Mouse (Mus musculus): Measurements from ENCODE around the gene Scn8a.
A peak's percentile ranks its signal among the peaks of the same experiment; 100 is the strongest.

Scn8a gene

GRCm38 (mm10) chr15:101046039-101046526 is 176.4 kb downstream of the Scn8a start:
- DNase-seq = no peak

DNA sequence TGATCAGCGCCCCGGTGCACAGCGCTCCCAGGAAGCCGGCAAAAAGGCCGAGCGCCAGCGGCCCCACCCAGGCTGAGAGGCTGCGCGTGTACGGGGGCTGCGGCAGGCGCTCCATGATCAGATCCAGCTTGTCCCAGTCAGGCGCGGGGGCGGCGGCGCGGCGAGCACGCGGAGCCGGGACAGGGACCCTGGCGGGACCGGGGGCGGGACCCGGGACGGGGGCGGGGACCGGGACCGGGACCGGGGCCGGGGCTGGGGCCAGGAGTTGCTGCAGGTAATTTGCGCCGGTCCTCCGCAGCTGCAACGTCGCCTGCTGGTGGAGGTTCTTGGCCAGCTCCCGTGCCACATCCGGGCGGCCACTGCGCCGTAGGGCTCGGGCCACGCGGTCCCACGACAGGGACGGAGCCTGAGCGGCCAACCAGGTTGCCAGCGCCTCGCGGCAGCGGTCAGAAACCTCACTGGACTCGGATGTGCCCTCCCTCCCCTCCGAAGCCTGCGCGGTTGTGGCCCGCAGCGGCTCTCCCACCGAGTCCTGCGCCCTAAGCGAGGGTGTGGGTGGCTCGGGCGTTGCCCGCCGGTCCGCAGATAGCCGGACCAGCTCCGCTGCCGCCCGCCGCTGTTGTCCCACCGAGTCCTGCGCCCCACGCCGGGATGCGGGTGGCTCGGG is 177.0 kb downstream of the Scn8a start:
- DNase-seq = peak; percentile 73 to 83

DNA sequence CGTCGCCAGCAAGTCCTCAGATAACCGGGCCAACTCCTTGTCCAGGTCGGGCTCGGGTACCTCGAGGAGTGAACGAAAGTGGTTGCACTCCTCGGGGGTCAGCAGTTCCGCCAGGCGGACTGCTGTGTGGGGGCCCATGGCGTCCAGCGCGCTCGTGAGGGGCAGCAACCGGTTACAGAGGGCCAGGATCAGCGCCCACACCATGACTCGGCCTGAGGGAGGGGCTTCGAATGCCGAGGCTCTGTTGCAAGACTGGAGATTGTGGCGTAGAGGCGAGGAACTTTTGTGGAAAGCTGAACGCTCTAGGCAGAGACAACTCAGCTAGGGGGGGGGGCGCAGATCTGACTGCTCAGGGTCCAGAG is 177.5 kb downstream of the Scn8a start, which contains the start of gene Gm47841:
Gm47841 (minus strand) TSS at position 204 of the 362 bp plus-strand sequence.
- peak; percentile 56 to 73 for DNase-seq

DNA sequence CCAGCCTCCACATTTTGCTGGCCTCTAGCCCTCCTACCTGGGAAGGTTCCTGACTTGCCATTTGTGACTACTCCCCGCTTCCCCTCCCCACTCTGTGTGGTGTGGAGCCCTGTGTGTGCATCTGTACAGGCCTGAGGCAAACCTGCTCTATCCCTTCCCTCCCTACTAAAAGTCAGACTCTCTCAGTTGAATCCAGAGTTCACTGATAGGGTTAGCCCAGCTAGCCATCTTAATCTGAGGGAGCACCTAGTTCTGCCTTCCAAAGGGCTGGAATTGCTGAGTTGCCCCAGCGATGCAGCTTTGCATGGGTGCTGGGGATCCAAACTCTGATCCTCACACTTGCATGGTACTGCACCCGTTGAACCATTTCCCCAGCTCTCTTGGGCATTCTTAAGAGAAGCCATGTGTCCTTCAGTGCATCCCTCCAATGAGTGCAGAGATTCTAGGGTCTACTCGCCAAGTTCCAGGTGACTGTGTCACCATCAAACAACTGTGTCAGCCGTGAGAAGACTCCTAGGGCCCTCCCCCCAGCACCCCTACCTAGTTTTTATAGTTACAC is 178.8 kb downstream of the Scn8a start:
- DNase-seq = no peak

- no peak for DNase-seq
Observed at GRCm38 (mm10) chr15:101051869-101052268, 182.2 kb downstream of the Scn8a start.

DNA sequence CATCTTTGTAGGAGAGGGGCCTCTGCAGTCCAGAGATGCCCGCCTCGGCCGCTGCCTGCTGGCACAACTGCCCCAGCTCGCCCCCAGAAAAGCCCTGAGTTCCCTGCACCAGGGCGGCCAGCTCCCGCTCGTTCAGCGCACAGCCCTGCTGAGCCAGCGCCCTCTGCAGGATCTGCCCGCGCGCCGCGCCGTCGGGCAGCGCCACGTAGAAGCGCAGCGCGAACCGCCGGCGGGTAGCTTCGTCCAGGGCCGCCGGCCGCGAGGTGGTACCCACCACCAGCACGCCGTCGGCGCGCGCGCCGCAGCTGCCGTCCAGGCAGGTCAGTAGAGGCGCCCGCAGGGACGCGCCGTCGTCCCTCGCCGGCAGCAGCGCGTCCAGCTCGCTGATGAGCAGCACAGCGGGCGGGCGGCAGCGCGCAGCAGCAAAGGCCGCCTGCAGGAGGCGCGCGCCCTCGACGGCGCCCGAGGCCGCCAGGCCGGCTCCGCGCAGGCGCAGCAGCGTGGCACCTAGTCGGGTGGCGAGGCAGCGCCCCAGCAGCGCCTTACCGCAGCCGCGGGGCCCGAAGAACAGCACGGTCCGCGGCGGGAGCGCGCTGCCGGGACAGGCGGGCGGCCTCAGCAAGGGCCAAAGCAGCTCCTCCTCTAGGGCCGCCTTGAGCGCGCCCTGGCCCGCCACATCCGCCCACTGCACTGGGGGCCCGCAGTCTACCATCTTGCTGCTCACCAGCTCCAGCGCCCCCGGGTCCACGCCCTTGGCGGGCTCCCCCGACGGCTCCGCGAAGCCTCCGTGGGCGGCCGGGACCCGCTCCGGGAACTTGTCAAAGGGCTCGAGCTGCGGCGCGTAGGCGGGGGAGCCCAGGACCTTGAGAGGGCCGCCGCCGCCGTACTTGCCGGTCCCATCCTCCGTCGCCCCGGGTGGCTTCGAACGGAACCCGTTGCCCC is 183.2 kb downstream of the Scn8a start:
- DNase-seq = peak; percentile 62 to 74

DNA sequence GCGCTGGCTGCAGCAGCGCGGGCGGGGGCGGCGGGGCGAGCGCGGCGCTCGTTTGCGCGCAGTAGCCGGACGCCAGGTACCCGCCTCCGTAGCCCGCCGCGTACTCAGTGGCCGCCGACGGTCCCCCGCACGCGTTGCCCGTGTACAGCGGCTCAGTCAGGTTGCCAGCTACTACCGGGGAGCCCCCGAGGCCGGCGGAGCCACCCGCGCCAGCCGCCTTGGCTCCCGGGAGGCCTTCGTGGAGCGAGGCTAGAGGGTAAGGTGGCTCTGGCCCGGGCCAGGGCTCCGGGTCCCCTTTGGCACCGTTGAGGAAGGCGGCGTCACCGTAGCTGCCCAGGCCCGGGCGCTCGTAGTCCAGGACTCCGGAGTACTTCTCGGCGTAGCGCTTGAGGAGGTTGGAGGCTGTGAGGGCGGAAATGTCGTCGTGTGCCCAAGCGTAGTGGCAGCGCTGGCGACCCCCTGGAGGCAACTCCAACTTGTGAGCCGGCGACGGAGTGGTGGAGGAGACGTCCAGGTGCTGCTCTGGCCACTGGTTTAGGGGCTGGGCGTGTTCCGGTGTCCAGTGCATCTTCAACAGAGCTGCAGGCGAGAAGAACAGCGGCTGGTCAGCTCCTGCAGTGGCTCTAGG is 184.3 kb downstream of the Scn8a start:
- peak in 1 of 2 experiments; percentile 47 for DNase-seq

GRCm38 (mm10) chr15:101054541-101054940 is 184.9 kb downstream of the Scn8a start:
- DNase-seq = no peak

DNA sequence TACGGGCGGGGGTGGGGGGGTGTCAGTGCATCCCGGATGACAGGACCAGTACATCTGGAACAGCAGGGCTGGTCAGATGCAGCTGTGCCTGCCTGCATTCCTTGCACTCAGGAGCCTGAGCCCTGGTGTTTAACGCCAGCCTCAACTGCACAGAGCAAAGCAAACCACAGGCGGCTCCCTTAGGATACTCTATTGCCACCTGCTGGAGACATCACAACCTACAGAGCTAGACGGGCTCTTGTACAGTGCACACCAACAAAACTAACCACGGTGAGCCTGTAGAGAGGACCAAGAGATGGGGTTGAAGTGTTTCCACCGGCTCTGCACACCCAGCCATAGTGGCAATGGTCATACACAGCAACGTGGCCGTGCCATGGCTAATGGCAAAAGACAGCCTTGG is 186.6 kb downstream of the Scn8a start:
- peak; percentile 69 to 79 for DNase-seq

DNA sequence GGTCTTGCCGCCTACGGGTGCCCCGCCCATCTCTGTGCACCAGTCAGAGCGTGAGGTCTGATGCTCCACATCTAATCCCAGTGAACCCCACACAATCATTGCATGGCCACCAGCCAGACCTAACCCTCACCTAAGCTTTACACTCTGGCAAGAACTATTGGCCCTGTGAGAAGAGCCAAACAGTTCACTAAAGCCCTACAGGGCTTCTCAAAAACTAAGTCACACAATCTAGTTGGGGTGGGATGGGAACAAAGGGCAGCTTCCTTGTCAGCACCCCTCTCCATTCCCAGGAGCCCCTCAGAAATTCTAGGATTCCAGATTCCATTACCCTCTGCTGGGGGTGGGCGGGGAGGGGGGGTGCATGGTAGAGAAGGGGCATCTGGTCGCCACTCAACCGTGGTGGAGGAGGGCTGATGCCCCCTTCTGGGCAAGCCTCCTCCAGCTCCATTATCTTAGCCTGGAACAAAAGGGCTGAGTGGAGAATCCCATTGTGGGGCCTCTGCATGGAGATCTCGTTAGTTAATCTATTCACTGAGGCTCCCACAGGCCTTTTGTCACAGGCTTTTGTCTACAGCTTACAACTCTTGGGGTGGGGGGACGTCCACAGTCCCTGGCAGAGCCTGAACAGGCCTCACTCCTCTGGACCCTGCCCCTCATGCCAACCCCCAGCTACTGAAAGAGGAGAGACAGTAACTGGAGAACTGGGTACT is 190.1 kb downstream of the Scn8a start:
- peak in 1 of 2 experiments; percentile 3 for DNase-seq

DNA sequence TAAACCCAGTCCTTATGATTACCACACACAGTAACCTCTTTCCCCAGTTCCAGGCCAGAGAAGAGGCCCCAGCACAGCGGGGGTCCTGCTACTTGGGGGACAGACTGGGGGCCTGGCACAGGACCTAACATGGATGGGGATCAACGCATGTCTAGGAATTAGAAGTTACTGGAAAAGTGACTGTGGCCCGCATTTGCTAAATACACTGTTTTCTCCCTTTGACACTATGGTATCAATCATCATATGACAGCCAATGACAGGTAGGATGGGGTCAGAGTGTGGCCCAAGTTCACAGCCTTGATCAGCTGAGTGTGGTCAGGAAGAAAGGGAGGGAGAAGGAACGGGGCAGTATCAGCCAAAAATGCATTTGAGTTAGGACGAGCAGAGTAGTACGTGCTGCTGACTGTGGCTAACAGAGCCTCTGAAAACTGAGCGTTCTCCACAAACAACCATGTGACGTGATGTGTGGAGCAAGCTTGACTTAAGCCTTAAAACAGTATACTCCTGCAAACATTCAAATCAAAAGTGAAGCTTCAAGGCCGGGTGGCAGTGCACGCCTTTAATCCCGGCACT is 190.7 kb downstream of the Scn8a start:
- DNase-seq = peak in 1 of 2 experiments; percentile 6

- DNase-seq = peak in 1 of 2 experiments; percentile 50
Observed at GRCm38 (mm10) chr15:101065069-101065468, 195.4 kb downstream of the Scn8a start.

DNA sequence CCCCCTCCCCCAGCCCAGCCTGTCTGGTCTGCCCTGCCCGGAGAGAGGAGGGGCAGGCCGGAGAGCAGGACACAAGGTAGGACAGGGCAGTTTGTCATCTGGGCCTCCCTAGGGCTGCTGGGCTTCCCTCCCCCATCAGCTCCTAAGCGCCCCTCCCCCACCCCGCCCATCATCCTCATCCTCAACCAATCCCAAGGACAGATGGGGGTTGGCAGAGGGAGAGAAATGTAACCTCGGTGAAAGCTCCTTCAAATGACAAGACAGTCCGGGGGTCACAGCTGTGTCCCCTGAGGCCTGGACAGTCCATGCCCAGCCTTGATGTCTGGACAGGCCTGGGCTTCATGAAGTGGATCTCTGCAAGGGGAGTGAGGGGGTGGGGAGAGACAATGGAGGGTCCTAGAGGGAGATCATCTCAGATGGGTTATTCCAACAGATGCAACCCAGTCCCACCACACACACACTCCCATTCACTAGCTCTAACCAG is 196.7 kb downstream of the Scn8a start:
- no peak for DNase-seq

DNA sequence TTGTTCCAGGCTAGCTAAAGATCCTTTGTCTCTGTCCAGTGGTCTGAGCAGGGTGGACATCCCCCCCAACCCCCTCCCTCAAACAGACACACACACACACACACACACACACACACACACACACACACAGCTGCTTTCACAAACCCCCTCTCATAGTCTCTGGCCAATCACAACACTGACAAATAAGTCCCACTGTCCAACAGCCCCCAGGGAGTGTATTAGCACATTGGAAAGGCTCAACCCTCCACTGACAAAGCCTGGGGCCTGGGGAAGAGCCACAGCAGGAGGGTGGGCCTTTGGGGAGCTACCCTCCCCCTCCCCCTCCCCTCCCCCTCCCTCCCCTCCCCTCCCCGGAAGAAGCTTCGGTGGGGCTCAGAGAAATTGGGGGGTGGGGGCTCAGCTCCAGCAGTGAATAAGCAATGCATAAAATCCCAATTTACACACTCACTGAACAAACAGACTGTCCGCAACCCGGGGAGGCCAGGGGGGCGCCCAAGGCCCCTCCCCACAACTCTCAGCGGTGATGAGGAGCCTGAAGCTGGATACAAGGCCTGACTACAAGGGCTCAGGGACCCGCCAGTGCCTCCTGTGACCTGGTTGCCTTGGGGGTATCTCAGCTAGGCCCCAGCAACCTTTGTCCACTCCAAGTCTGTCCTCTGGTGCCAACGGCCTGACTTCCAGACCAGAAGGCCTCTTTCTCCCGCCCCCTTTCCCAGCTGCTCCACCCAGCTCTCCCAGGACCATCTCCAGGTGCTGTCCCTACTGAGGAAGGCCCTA is 197.4 kb downstream of the Scn8a start:
- DNase-seq = peak in 1 of 2 experiments; percentile 56

- peak; percentile 60 to 69 for DNase-seq
Observed at GRCm38 (mm10) chr15:101068029-101068428, 198.4 kb downstream of the Scn8a start.

DNA sequence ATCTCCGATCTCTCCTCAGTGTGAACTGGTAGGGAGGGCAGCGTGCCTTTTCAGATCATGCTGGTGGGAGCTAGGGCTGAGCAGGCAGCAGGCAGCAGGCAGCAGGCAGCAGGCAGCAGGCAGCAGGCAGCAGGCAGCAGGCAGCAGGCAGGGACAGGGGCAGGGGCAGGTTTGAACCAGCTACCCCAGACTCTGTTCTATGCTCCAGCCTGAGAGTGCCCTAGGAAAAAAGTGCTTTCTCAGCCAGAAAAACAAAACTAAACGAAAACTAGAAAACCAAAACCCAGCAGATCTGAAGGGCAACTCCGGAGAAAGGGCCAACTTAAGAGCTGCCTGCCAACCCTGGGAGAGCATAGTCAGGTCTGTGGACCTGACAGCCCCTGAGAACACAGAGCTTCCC is 199.0 kb downstream of the Scn8a start:
- peak in 1 of 2 experiments; percentile 53 for DNase-seq

DNA sequence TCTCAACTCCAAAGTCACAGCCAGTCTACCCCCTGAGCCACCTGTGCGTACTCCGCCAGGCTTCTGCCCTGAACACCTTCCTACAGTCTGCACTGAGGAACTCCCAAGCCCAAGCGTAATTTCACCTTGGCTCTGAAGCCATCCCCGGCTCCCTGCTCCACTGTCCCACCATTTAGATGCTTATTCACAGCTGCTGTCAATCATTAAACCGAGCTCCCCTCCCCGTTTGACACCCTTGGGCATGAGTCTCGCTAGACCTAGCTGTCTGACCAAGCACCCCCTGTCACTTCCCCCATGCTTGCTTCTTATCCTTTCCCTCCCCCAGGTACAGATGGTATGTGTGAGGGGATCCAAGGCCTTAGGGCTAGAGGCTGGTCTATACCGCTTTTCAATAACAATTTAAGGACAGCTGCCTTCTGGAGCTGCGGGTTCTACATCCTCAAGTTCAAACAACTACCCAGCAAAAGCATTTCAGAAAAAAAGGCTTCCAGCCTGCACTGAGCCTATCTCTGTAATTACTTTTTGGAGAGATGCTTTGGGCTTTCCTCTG is 200.1 kb downstream of the Scn8a start:
- peak; percentile 67 to 78 for DNase-seq

GRCm38 (mm10) chr15:101070762-101071161 is 201.1 kb downstream of the Scn8a start:
- DNase-seq = peak; percentile 65 to 81

GRCm38 (mm10) chr15:101072736-101073135 is 203.1 kb downstream of the Scn8a start:
- no peak for DNase-seq

DNA sequence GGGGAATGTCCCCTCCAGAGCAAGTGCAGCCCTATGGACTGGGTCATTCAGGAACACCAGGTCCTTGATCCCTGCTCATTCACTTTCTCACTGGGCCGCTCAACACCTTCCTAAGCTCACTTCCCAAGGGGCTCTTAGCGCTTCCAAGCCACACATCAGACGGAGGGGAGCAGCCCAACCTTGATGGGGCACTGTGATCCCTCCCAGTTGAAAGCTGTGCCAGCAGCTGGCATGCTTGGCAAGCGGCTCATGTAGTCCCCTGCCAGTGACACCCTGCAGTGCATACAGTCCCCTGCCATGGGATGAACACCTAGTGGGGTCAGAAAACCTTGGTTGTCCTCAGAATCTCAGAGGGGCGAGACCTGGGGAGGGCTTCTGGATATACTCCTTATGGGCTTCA is 204.4 kb downstream of the Scn8a start:
- DNase-seq = no peak

Measured in kidney, postnatal 4 days (tissue).